Mouse (Mus musculus) right cerebral cortex, adult 2 months (tissue): Measurements from ENCODE around the gene Pramel4.
"Not testable (repeated sequence)": the region's sequence is repeated elsewhere in the genome, so short reads cannot be mapped to it uniquely, and the experiment has no call there.

ENCODE experiments used
- DNase-seq, 2 experiments: peaks; one replicate each; pipeline ENCODE4 v3.0.0; 2021 to 2022; ENCODE audit warnings: low spot score in 2 of 2

Gene Pramel4

DNA sequence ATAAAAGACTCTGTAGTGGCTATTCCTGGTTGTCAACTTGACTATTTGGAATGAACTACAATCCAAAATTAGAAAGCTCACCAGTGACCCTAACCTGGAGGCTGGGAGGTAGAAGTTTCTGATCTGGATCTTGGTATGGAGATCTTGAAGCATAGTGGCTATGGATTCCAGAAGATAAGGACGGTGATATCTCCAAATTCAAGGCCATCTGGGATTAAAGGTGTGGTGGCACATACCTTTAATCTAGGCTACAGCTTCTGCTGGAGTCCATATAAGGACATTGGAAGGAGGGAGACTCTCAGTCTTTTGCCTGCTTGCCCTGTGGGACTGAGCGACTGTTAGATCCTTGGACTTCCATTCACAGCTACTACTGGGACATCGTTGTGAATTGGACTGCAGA, at the start of gene Pramel4:
Pramel4 (plus strand) TSS at position 301 of the 400 bp plus-strand sequence.
- DNase-seq = not testable (repeated sequence)

DNA sequence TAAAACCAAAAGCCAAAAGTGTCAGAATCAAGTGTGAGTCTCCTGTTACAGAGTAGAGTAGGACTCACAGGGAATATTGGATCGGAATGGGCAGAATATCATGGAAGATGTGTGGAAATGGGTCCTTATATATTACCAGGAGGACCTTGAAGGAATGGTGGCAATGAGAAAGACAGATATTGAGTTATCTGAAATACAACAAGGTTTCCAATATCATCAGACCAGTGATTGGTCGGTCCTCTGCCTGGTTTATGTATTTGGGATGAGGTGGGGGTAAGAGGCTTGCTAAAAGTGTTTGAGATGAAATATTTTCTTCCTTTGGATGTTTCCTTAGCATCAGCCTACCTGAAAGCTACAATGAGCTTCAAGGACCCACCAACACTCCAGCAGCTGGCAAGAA, 47.2 kb downstream of the Pramel4 start, which contains the start of gene Gm13102:
Gm13102 (plus strand) TSS at position 301 of the 400 bp plus-strand sequence.
- not testable (repeated sequence) for DNase-seq
